Mouse (Mus musculus) C2C12 (cell line): ENCODE data around the gene Gm7138.
"Not testable (repeated sequence)": the region's sequence is repeated elsewhere in the genome, so short reads cannot be mapped to it uniquely, and the experiment has no call there.

Source experiments
- CEBPB ChIP-seq: IDR thresholded peaks from one replicate; pipeline ENCODE4 v1.6.1; 2011; ENCODE audit warnings: low read depth, mild to moderate bottlenecking, control low read depth, moderate library complexity
- CTCF ChIP-seq: IDR thresholded peaks from one replicate; pipeline ENCODE4 v1.5.1; 2011; ENCODE audit not compliant: control insufficient read depth, insufficient read depth, insufficient read length
- MAX ChIP-seq: IDR thresholded peaks from one replicate; pipeline ENCODE4 v1.6.1; 2011; ENCODE audit warnings: mild to moderate bottlenecking, control low read depth

DNA sequence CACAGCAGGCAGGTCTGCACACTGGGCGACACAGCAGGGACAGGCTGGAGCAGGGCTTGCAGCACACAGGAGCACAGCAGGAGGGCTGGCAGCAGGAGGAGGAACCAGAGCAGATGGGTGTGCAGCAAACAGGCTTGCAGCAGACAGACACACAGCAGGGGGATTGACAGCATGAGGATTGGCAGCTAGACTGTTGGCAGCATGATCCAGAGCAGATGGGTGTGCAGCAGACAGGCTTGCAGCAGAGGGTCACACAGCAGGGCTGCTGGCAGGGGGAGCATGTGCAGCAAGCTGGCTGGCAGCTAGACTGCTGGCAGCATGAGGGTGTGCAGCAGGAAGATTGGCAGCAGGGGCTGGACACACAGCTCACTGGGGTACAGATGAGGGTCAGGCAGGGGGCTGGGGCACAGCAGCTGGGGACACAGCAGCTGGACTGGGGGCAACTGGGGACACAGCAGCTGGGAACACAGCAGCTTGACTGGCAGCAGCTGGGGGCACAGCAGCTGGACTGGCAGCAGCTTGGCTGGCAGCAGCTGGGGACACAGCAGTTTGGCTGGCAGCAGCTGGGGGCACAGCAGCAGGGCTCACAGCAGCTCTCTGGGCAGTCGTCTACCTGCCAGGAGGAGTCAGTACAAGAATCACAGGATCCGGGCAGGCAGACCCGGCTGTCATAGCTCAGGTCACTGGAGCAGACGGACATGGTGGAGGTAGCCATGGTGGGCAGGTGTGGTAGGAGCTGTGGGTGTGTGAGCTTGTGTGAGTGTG is 34.6 kb downstream of the Gm7138 start, which contains the start of gene Gm18596:
- TF ChIP-seq CTCF, CEBPB, MAX: not testable (repeated sequence)
